Mouse (Mus musculus) midbrain, embryonic 14.5 days (tissue): ENCODE results near the gene Sptb. TPM values are rescaled to one million over a fixed set of nuclear protein-coding genes. Genes with fewer than 3 reads are reported as not detected.
A peak's percentile ranks its signal among the peaks of the same experiment; 100 is the strongest.

ENCODE experiments used
- ATAC-seq: fragments of 200-750 bp; cut with Nextera tagmentation; 2 replicates; pipeline ENCODE4 v1.8.0; 2017; ENCODE audit warnings: moderate number of reproducible peaks, moderate library complexity; ENCODE audit not compliant: low FRiP score, low TSS enrichment
- DNase-seq: peaks from one replicate; pipeline ENCODE4 v3.0.0-alpha.2; 2015
- H3K27ac ChIP-seq: fragments of 300-500 bp; sonication (generic); replicated peaks from 2 replicates; pipeline ENCODE4 v1.5.1; 2014; ENCODE audit warnings: mild to moderate bottlenecking, low read depth, low read length, moderate library complexity
- H3K27me3 ChIP-seq: fragments of 300-500 bp; sonication (generic); 2 replicates; pipeline ENCODE4 v1.6.1; 2014; ENCODE audit warnings: low read length, control low read depth, mixed read lengths; ENCODE audit not compliant: control insufficient read depth, insufficient read depth
- H3K36me3 ChIP-seq: fragments of 300-500 bp; sonication (generic); 2 replicates; pipeline ENCODE4 v1.6.1; 2014; ENCODE audit warnings: low read length, control low read depth; ENCODE audit not compliant: control insufficient read depth, insufficient read depth
- H3K4me1 ChIP-seq: fragments of 300-500 bp; sonication (generic); 2 replicates; pipeline ENCODE4 v1.6.1; 2014; ENCODE audit warnings: mild to moderate bottlenecking, antibody characterized with exemption, low read length, control low read depth; ENCODE audit not compliant: control insufficient read depth, insufficient read depth
- H3K4me2 ChIP-seq: fragments of 300-500 bp; sonication (generic); 2 replicates; pipeline ENCODE4 v1.6.1; 2014; ENCODE audit warnings: mild to moderate bottlenecking, low read length, moderate library complexity
- H3K4me3 ChIP-seq: fragments of 300-500 bp; sonication (generic); replicated peaks from 2 replicates; pipeline ENCODE4 v1.5.1; 2014; ENCODE audit warnings: low read depth, low read length
- H3K9ac ChIP-seq: fragments of 300-500 bp; sonication (generic); replicated peaks from 2 replicates; pipeline ENCODE4 v1.6.1; 2014; ENCODE audit warnings: mild to moderate bottlenecking, low read length, moderate library complexity
- H3K9me3 ChIP-seq: fragments of 300-500 bp; sonication (generic); 2 replicates; pipeline ENCODE4 v1.6.1; 2016; ENCODE audit warnings: low read length, control low read depth, mixed read lengths; ENCODE audit not compliant: control insufficient read depth
- WGBS: fragments of 180-500 bp; shearing (Covaris S2); extraction: QIAGEN DNeasy Blood & Tissue Kit; methylation state at CpG from one replicate; pipeline ENCODE4 v1.1.7; 2014; 5-methylcytosine and 5-hydroxymethylcytosine counted together
- polyA plus RNA-seq: library from polyadenylated mRNA; unstranded; fragments of >200 nt; fragmentation: Nextera tagmentation; extraction: Ambion mirVana; gene quantifications from 2 replicates; pipeline ENCODE4 v1.2.1, GENCODE M21; 2014

The Sptb gene
- polyA plus RNA-seq, 1 experiment from 2014 or later = 4.2 TPM

GRCm38 (mm10) chr12:76592213-76592612 is 118.1 kb downstream of the Sptb start:
- H3K9ac ChIP-seq = no peak overlapping the region
- no peaks in the 10 kb centered on the region for H3K27me3 ChIP-seq
- H3K36me3 ChIP-seq = no peaks in the 10 kb centered on the region
- no peak overlapping the region for H3K4me2 ChIP-seq
- ATAC-seq (no peak), DNase-seq (peak; percentile 82)
- no peaks in the 10 kb centered on the region for H3K9me3 ChIP-seq
- H3K4me3 ChIP-seq = no peak overlapping the region
- no peaks in the 10 kb centered on the region for H3K4me1 ChIP-seq
- no peak overlapping the region for H3K27ac ChIP-seq
- 33% methylated on average over 1 of the region's 1 CpGs for WGBS

GRCm38 (mm10) chr12:76591037-76591436 is 119.3 kb downstream of the Sptb start:
- ATAC-seq (no peak), DNase-seq (no peak)
- Histone ChIP-seq H3K4me1 (no peaks in the 10 kb centered on the region), H3K36me3 (no peaks in the 10 kb centered on the region), H3K4me3 (no peak overlapping the region), H3K27me3 (no peaks in the 10 kb centered on the region), H3K4me2 (no peak overlapping the region), H3K9me3 (no peaks in the 10 kb centered on the region), H3K9ac (no peak overlapping the region), H3K27ac (no peak overlapping the region)
- WGBS = 74% methylated on average over 3 of the region's 3 CpGs

DNA sequence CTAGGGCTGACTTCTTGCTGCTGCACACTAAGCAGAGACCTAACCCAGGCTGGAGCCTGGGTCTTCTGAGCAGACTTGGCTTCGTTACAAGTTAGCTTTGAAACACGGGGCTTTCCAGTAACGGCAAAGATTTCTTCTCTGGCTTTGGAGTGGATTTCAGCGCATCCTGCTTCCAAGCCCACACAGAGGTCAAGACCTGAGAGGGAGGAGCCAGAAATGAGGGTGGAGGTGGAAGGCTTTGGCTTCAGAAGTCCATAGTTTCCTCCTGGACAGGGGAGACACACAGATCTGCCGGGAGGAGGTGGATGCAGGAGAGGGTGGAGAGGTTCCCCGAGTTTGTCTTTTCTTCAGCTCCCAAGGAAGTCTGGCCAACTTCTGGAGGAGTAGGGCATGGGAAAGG is 120.8 kb downstream of the Sptb start:
- ATAC-seq (no peak), DNase-seq (no peak)
- no peak overlapping the region for H3K4me3 ChIP-seq
- H3K4me1 ChIP-seq = no peaks in the 10 kb centered on the region
- no peaks in the 10 kb centered on the region for H3K27me3 ChIP-seq
- H3K9ac ChIP-seq = no peak overlapping the region
- WGBS = 72% methylated on average over 6 of the region's 6 CpGs
- H3K27ac ChIP-seq = no peak overlapping the region
- H3K9me3 ChIP-seq = no peaks in the 10 kb centered on the region
- no peaks in the 10 kb centered on the region for H3K36me3 ChIP-seq
- H3K4me2 ChIP-seq = no peak overlapping the region

DNA sequence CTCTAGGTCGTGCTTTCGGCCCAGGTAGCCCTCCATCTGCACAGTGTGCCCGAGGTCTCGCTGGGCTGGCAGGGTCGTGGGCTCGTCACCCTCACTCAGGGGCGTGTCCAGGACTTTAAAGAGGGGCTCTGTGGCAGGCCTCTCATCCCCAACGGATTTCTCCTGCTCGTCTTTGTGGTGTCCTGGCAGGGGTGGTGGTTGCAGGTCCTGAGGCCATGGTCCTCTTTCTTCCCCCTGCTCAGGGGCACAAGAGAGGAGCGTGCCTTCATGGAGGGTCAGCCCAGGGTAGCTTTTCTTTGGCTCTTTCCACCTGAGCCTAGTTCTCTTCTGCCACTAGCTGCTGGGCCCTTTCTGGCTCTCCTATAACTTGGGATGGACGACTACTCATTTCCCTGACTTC is 123.0 kb downstream of the Sptb start:
- no peaks in the 10 kb centered on the region for H3K4me1 ChIP-seq
- H3K4me2 ChIP-seq = no peak overlapping the region
- ATAC-seq (no peak), DNase-seq (no peak)
- 57% methylated on average over 11 of the region's 11 CpGs for WGBS
- H3K27ac ChIP-seq = no peak overlapping the region
- no peaks in the 10 kb centered on the region for H3K27me3 ChIP-seq
- no peaks in the 10 kb centered on the region for H3K9me3 ChIP-seq
- no peak overlapping the region for H3K9ac ChIP-seq
- no peak overlapping the region for H3K4me3 ChIP-seq
- H3K36me3 ChIP-seq = no peaks in the 10 kb centered on the region

GRCm38 (mm10) chr12:76585028-76585427 is 125.3 kb downstream of the Sptb start:
- ATAC-seq = no peak
- H3K27ac ChIP-seq = no peak overlapping the region

GRCm38 (mm10) chr12:76583454-76583853 is 126.9 kb downstream of the Sptb start:
- no peak overlapping the region for H3K9ac ChIP-seq
- 89% methylated on average over 7 of the region's 7 CpGs for WGBS
- H3K4me2 ChIP-seq = no peak overlapping the region
- no peaks in the 10 kb centered on the region for H3K36me3 ChIP-seq
- H3K27ac ChIP-seq = no peak overlapping the region
- H3K9me3 ChIP-seq = no peaks in the 10 kb centered on the region
- no peaks in the 10 kb centered on the region for H3K4me1 ChIP-seq
- H3K4me3 ChIP-seq = no peak overlapping the region
- no peak for DNase-seq
- no peaks in the 10 kb centered on the region for H3K27me3 ChIP-seq
- ATAC-seq = no peak

More at GRCm38 (mm10) chr12:76585028-76585427, 125.3 kb downstream of the Sptb start:
- Histone ChIP-seq H3K4me2 (no peak overlapping the region), H3K9ac (no peak overlapping the region), H3K9me3 (no peaks in the 10 kb centered on the region), H3K4me1 (no peaks in the 10 kb centered on the region), H3K36me3 (no peaks in the 10 kb centered on the region), H3K27me3 (no peaks in the 10 kb centered on the region), H3K4me3 (no peak overlapping the region)
- DNase-seq = no peak

DNA sequence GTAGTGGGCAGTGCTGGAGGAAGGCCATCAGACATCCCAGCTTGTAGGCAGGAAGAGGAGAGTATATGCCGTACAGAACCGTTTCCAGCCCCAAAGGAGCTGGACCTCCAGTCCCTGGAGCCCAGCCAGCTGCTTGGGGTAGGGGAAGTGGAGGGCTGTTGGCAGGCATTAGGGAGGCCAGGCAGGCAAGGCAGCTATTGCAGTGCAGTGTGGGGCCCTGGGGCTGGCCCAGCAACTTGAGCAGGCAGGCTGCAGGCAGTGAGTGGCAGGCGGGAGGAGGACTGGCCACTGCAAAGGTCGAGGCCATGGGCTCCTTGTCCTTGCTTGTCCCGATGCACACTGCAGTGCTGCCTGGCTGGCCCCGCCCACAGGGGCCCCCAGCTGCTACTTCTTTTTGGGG is 127.5 kb downstream of the Sptb start:
- peak; percentile 39 for DNase-seq
- H3K4me1 ChIP-seq = no peaks in the 10 kb centered on the region
- no peak overlapping the region for H3K27ac ChIP-seq
- no peaks in the 10 kb centered on the region for H3K36me3 ChIP-seq
- WGBS = 24% methylated on average over 6 of the region's 6 CpGs
- H3K27me3 ChIP-seq = no peaks in the 10 kb centered on the region
- no peaks in the 10 kb centered on the region for H3K9me3 ChIP-seq
- H3K4me2 ChIP-seq = no peak overlapping the region
- ATAC-seq = no peak
- H3K9ac ChIP-seq = no peak overlapping the region
- no peak overlapping the region for H3K4me3 ChIP-seq

DNA sequence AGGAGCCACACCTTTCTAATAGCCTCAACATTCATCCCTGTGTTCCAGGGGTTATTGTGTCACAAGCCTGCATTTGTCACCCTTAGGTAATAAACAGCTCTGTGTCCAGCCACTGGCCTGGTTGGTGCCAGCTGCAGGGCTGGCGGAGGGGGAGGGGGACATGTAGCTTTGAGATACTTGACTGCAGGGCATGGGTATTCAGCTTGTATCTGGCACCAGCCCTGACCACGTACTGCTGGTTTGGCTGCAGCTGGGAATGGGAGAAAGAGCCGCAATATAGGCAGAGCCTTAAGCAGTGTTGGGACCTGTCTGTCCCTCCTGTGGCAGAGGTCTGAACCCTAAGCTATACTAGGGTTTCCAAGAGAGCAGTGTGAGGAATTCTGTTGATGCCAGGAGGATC is 128.2 kb downstream of the Sptb start:
- WGBS = 79% methylated on average over 3 of the region's 3 CpGs
- ATAC-seq = no peak

DNA sequence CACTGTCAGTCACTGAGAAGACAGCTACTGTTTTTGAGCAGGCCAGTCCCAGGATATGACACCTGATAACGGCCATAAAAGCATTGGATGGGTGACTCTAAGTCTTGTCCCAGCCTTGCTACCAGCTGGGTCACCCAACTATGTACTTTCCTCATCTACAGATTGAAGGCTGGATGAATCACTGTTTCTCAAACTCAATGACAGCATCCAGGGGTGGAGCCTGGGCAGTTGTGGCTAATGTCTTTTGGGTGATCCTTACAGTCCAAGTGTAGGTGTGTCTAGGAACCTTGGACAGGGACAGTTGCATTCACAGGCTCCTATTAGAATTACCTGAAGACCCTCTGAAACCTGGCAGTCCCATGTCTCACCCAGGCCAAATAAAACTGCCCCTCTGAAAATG is 130.5 kb downstream of the Sptb start:
- Histone ChIP-seq H3K27me3 (no peaks in the 10 kb centered on the region), H3K9ac (no peak overlapping the region), H3K36me3 (no peaks in the 10 kb centered on the region), H3K27ac (no peak overlapping the region), H3K4me1 (no peaks in the 10 kb centered on the region), H3K9me3 (no peaks in the 10 kb centered on the region), H3K4me2 (no peak overlapping the region), H3K4me3 (no peak overlapping the region)
- no peak for DNase-seq
- 91% methylated on average over 1 of the region's 1 CpGs for WGBS
- ATAC-seq = no peak

More for the DNA sequence above, 128.2 kb downstream of the Sptb start:
- H3K4me1 ChIP-seq = no peaks in the 10 kb centered on the region
- no peak overlapping the region for H3K27ac ChIP-seq
- no peak for DNase-seq
- no peak overlapping the region for H3K9ac ChIP-seq
- no peak overlapping the region for H3K4me3 ChIP-seq
- no peaks in the 10 kb centered on the region for H3K36me3 ChIP-seq
- no peak overlapping the region for H3K4me2 ChIP-seq
- H3K27me3 ChIP-seq = no peaks in the 10 kb centered on the region
- no peaks in the 10 kb centered on the region for H3K9me3 ChIP-seq
